Mouse (Mus musculus) forebrain, embryonic 10.5 days (tissue): Measurements from ENCODE around the gene Lcn11. TPM values are rescaled to one million over a fixed set of nuclear protein-coding genes. Genes with fewer than 3 reads are reported as not detected.
"Not testable (repeated sequence)": the region's sequence is repeated elsewhere in the genome, so short reads cannot be mapped to it uniquely, and the experiment has no call there.

Experiments
- DNase-seq: peaks from one replicate; pipeline ENCODE4 v3.0.0-alpha.2; 2017; ENCODE audit warnings: low spot score; ENCODE audit errors: extremely low spot score
- H3K27ac ChIP-seq: fragments of 300-500 bp; sonication (generic); 2 replicates; pipeline ENCODE4 v1.5.1; 2016; ENCODE audit warnings: mild to moderate bottlenecking
- H3K27me3 ChIP-seq: fragments of 300-500 bp; sonication (generic); 2 replicates; pipeline ENCODE4 v1.6.1; 2016; ENCODE audit warnings: mild to moderate bottlenecking; ENCODE audit not compliant: poor library complexity, severe bottlenecking
- H3K36me3 ChIP-seq: fragments of 300-500 bp; sonication (generic); replicated peaks from 2 replicates; pipeline ENCODE4 v1.6.1; 2016; ENCODE audit warnings: mild to moderate bottlenecking, moderate library complexity
- H3K4me1 ChIP-seq: fragments of 300-500 bp; sonication (generic); 2 replicates; pipeline ENCODE4 v1.6.1; 2016
- H3K4me3 ChIP-seq: fragments of 300-500 bp; sonication (generic); 2 replicates; pipeline ENCODE4 v1.5.1; 2016; ENCODE audit warnings: mild to moderate bottlenecking, moderate library complexity
- H3K9me3 ChIP-seq: fragments of 300-500 bp; sonication (generic); 2 replicates; pipeline ENCODE4 v1.6.1; 2016; ENCODE audit warnings: mild to moderate bottlenecking, moderate library complexity
- WGBS: fragments of 180-500 bp; shearing (Covaris S2); methylation state at CpG from one replicate; pipeline ENCODE4 v1.1.7; 2016; 5-methylcytosine and 5-hydroxymethylcytosine counted together
- polyA plus RNA-seq: library from polyadenylated mRNA; unstranded; fragments of >200 nt; fragmentation: Nextera tagmentation; extraction: Ambion mirVana; gene quantifications from 2 replicates; pipeline ENCODE4 v1.2.1, GENCODE M21; 2016

The Lcn11 gene
- not detected in 2 replicates for polyA plus RNA-seq

DNA sequence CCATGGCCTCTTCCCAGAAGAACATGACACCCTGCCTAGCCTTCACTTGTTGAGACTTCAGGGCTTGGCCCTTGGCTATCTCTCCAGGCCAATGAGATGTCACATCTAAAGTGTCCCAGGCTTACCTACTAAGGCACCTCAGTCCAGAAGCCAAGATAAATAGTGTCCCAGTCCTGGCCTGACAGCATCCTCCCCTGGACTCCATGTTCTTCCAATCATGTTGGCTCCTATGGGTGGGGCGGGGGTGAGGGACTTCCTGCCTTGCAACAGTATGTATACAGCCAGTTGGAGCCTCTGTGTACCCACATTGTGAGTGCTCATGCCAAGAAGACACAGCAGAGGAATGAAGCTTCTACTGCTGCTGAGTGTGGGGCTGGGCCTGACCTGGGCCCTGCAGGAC, at the start of gene Lcn11:
Gene Lcn11 (plus strand): TSS at position 301 of the 400 bp plus-strand sequence.
- Histone ChIP-seq H3K36me3 (no peaks in the 10 kb centered on the region), H3K4me1 (no peaks in the 10 kb centered on the region), H3K27me3 (no peaks in the 10 kb centered on the region), H3K9me3 (no peaks in the 10 kb centered on the region), H3K4me3 (no peak within 1 kb of the TSS), H3K27ac (no peak within 1 kb of the TSS)
- 93% methylated on average over 1 of the region's 1 CpGs for WGBS
- no peak for DNase-seq

DNA sequence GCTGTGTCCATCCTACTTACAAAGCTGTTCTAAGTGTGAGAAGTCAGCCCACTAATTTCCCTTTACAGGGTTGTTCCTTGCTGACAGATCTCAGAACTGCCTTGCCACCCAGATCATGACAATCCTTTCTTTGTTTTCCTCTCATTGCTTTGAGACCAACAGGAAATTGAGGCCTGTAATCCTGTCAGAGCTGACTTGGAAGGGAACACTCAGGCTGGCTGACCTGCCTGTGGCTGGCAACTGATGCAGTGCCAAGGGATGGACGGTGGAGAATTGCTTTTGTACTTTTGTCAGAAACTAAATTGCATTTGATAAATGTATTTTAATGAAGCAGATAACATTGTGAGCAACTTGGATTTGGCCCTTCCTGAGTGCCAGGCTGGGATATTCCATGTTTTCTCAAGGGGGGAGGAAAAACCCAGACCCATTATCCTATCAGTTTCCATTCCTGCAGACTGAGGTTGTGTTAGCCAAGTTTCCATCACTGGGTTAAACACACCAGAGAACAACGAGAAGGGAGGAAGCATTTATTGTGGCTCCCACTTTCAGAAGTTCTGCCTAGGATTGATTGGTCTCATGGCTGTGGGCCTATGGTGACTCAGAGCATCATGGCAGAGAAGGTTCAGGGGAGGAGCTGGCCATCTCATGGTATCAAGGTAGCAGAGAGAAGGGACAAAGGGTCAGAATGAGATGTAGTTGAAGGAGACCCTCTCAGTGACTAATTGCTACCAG, 43.5 kb upstream of the Lcn11 start:
- Histone ChIP-seq H3K9me3 (no peaks in the 10 kb centered on the region; the same call in 1 of the 2 replicates), H3K36me3 (no peaks in the 10 kb centered on the region), H3K27ac (no peak overlapping the region), H3K4me1 (no peaks in the 10 kb centered on the region), H3K27me3 (no peaks in the 10 kb centered on the region), H3K4me3 (no peak overlapping the region)
- DNase-seq: no peak
- 67% methylated on average over 2 of the region's 2 CpGs for WGBS

DNA sequence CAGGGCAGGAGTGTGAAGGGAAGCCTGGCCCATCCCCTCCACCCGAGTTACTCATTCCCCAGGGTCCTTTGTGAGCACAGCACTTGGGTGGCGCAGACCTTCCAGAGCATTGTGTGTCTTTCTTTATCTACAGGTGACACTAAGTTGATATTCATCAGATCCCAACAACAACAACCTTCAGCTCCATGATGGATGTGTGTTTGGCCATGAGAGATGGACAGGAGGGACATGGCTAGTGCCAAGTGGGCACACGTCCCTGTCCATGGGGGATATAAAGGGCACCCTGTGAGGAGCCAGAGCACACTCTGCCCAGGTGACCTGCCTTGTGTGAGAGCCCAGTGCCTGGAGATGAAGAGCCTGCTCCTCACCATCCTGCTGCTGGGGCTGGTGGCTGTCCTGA, 40.1 kb upstream of the Lcn11 start, which contains the start of gene Obp2b:
Gene Obp2b (plus strand): TSS at position 301 of the 400 bp plus-strand sequence.
- not testable (repeated sequence) for DNase-seq, H3K9me3 ChIP-seq, H3K27me3 ChIP-seq, H3K4me3 ChIP-seq, H3K27ac ChIP-seq, H3K36me3 ChIP-seq, H3K4me1 ChIP-seq
- 91% methylated on average over 3 of the region's 3 CpGs for WGBS

DNA sequence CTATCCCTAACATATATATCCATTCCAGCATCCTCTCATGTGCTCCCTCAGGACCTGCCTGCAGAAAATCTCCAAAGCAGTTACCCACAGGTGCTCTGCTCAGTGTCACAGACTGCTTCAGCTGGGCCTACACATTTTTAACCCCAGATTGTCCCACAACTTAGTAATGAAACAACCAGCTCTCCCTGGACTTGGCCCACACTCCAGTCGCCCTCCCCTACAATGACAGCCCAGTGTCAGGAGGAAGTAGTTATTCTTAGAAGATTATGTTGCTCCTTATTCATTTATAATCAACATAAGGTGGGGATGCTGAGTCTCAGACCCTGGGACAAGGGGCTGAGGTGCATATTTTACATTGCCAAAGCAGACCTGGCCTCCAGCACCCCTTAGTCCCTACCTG, 35.1 kb upstream of the Lcn11 start:
- Histone ChIP-seq H3K4me1 (no peaks in the 10 kb centered on the region), H3K4me3 (no peak overlapping the region), H3K27ac (no peak overlapping the region), H3K36me3 (no peaks in the 10 kb centered on the region), H3K9me3 (no peaks in the 10 kb centered on the region), H3K27me3 (no peaks in the 10 kb centered on the region)
- 81% methylated on average over 1 of the region's 1 CpGs for WGBS
- DNase-seq: no peak

DNA sequence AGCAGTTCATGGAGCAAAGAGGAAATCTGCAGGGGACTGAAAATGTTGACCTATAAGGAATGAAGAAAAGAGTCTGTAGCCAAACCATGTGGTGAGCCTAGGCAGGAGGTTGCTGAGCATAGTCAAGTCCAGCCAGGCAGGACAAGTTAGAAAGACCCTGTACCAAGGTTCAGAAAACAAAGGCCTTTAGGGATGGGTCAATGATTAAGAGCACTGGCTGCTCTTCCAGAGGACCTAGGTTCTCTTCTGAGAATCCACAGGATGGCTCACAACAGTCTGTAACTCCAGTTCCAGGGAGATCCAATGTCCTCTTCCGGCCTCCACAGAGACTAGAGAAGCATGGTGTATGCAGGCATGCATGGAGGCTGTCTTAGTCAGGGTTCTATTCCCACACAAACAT, 22.6 kb upstream of the Lcn11 start:
- H3K4me3 ChIP-seq: no peak overlapping the region
- H3K9me3 ChIP-seq: peaks cover 6% of the 10 kb centered on the region; the same call in 1 of the 2 replicates
- WGBS: 90% methylated on average over 1 of the region's 1 CpGs
- H3K36me3 ChIP-seq: no peaks in the 10 kb centered on the region
- H3K4me1 ChIP-seq: no peaks in the 10 kb centered on the region
- DNase-seq: no peak
- H3K27me3 ChIP-seq: no peaks in the 10 kb centered on the region
- H3K27ac ChIP-seq: no peak overlapping the region

DNA sequence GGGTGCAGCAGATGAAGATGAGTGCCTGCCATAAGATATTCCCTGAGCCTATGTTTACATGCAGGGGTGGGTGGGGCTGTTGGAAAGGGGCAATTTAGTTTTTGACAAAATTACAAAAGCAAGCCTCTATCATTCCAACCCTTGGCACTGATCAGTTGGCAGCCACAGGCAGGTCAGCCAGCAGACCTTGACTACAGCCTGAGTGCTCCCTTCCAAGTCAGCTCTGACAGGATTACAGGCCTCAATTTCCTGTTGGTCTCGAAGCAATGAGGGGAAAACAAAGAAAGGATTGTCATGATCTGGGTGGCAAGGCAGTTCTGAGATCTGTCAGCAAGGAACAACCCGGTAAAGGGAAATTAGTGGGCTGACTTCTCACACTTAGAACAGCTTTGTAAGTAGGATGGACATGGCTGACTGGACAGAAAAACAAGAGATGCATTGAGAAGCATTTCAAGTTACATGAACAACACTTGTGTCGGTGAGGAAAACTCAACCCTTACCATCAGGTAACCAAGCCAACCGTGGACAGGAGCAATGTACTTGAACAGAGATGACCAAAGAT, 18.7 kb upstream of the Lcn11 start:
- H3K36me3 ChIP-seq: no peaks in the 10 kb centered on the region
- 43% methylated on average over 4 of the region's 4 CpGs for whole genome bisulfite sequencing
- H3K27me3 ChIP-seq: no peaks in the 10 kb centered on the region
- no peak overlapping the region for H3K27ac ChIP-seq
- no peak for DNase-seq
- H3K4me3 ChIP-seq: no peak overlapping the region
- H3K4me1 ChIP-seq: no peaks in the 10 kb centered on the region
- H3K9me3 ChIP-seq: peaks cover 6% of the 10 kb centered on the region; the same call in 1 of the 2 replicates

DNA sequence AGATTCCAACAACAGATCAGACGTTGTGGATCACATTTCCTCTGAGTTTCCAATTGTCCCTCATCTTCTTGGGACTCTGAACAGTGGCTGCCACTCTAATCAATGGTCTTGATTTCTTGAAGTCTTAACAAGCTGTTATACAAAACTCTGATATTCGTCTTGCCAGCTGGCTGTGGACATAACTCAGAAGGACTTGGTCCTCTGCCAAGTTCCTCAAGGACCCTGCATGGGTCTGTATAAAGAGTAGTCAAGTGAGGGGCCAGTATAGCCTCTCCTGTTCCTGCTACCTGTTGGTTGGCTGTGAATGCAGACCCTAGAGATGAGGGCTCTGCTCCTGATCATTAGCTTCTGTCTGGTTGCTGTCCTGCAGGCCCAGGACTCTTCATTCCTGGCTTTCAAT, 11.5 kb upstream of the Lcn11 start, which contains the start of gene Lcn3:
Gene Lcn3 (plus strand): TSS at position 301 of the 400 bp plus-strand sequence.
- H3K4me1 ChIP-seq: no peaks in the 10 kb centered on the region
- 56% methylated on average over 2 of the region's 2 CpGs for WGBS
- no peaks in the 10 kb centered on the region for H3K27me3 ChIP-seq
- no peaks in the 10 kb centered on the region for H3K36me3 ChIP-seq
- no peak within 1 kb of the TSS for H3K4me3 ChIP-seq
- H3K27ac ChIP-seq: no peak within 1 kb of the TSS
- H3K9me3 ChIP-seq: no peaks in the 10 kb centered on the region
- DNase-seq: no peak

DNA sequence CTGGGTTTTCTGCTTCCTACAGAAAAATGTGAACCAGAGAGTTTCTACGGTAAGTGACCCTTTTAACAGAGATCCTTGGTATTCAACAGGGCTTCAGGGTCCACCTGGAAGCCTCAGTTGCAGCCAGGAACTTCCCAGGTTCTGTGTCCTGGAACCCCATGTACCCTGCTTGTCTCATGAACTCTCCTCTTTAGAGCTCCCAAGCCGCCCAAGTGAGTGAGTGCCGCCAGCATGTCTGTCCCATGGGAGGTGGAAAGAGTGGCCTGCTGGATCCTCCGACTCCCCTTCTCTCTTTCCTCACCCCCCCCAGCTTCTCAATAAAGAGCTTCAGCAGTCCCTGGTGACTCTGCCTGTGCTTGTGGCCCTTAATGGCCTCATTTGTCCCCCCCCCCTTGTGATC, 9.1 kb upstream of the Lcn11 start:
- no peak for DNase-seq
- no peak overlapping the region for H3K27ac ChIP-seq
- H3K36me3 ChIP-seq: no peaks in the 10 kb centered on the region
- H3K9me3 ChIP-seq: no peaks in the 10 kb centered on the region
- H3K27me3 ChIP-seq: no peaks in the 10 kb centered on the region
- 85% methylated on average over 4 of the region's 4 CpGs for WGBS
- H3K4me3 ChIP-seq: no peak overlapping the region
- no peaks in the 10 kb centered on the region for H3K4me1 ChIP-seq

DNA sequence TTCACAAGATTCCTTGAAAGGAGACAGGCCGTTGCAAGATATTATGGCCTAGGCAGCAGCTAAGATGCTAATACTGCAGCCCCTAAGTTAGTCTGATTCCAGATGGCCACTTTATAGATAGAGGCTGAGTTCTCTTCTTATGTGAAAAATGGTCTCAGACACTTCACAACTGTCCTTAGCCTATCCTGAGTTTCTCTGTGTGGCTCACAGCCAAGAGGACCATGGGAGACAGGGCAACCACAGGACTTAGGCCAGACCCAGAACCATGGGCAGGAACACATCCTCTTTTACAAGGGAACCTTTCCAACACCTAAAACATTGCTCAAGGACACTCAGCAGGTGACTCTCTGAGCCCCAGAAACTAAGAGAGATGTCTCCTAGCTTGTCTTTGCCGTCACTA, 3.3 kb upstream of the Lcn11 start:
- Histone ChIP-seq H3K27me3 (no peaks in the 10 kb centered on the region), H3K4me1 (no peaks in the 10 kb centered on the region), H3K36me3 (no peaks in the 10 kb centered on the region), H3K9me3 (no peaks in the 10 kb centered on the region), H3K27ac (no peak overlapping the region), H3K4me3 (no peak overlapping the region)
- no peak for DNase-seq
- 89% methylated on average over 2 of the region's 2 CpGs for WGBS

DNA sequence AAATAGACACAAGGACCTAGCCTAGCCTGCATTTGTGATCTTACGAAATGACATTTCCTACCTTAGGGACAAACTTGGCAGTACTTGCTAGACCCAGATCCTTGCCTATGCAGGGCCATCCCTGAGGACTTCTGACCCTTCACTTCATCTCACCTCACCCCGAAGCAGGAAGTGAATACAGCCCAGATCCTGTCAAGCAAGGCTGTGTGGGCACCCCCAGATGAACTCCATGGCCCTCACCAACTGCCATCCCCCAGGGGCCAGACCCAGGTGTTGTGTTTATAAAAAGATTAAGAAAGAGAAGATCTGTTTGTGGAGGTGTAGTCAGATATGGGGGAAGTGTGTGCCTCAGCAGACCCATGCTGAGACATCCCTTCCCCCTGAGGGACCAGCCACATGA, 2.2 kb upstream of the Lcn11 start:
- Histone ChIP-seq H3K36me3 (no peaks in the 10 kb centered on the region), H3K27ac (no peak overlapping the region), H3K27me3 (no peaks in the 10 kb centered on the region), H3K4me1 (no peaks in the 10 kb centered on the region), H3K9me3 (no peaks in the 10 kb centered on the region), H3K4me3 (no peak overlapping the region)
- 84% methylated on average over 2 of the region's 2 CpGs for WGBS
- no peak for DNase-seq

DNA sequence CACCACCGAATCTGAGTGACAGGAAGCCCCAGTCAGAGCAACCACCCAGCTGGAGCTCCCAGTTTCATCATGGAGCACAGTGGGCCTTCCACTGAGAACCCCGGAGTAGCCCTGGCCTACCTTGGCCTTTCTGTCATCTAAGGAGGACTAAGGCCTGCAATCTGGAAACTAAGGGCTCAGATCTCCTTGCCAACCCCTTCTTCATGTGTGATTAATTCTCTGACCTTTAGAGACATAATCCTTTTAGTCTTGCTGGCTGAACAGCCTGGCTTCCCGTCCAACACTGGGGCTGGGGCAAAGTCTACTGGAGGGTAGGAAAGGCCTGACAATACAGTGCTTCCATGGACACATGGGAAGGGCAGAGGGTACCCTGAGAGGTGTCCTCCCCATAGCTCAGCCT, 826 bp upstream of the Lcn11 start:
- Histone ChIP-seq H3K4me1 (no peaks in the 10 kb centered on the region), H3K27ac (no peak overlapping the region)
- 58% methylated on average over 3 of the region's 3 CpGs for WGBS

DNA sequence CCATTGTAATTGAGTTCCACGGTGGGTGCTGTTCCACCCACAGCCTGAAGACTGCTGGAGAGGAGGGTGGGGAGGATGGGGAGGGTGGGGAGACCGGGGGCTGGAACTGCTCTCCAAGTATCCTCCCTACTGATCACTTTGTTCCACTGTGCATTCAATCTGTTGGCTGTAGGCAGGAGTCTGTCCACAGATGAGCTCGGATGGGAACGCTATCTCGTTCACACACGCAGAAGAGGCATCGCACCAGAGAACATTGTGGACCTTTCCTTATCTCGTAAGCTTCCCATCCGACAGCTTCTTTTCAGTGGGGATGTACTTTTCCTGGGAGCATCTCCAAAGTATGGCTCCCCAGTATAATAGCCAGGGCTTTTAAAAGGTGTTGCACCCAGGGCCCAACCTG, 2.3 kb downstream of the Lcn11 start:
- WGBS: 93% methylated on average over 9 of the region's 9 CpGs
- no peaks in the 10 kb centered on the region for H3K36me3 ChIP-seq
- no peaks in the 10 kb centered on the region for H3K9me3 ChIP-seq
- no peak overlapping the region for H3K27ac ChIP-seq
- no peak overlapping the region for H3K4me3 ChIP-seq
- H3K27me3 ChIP-seq: no peaks in the 10 kb centered on the region
- DNase-seq: no peak
- no peaks in the 10 kb centered on the region for H3K4me1 ChIP-seq

More for the DNA sequence above, 826 bp upstream of the Lcn11 start:
- H3K36me3 ChIP-seq: no peaks in the 10 kb centered on the region
- no peak overlapping the region for H3K4me3 ChIP-seq
- H3K9me3 ChIP-seq: no peaks in the 10 kb centered on the region
- no peak for DNase-seq
- H3K27me3 ChIP-seq: no peaks in the 10 kb centered on the region

DNA sequence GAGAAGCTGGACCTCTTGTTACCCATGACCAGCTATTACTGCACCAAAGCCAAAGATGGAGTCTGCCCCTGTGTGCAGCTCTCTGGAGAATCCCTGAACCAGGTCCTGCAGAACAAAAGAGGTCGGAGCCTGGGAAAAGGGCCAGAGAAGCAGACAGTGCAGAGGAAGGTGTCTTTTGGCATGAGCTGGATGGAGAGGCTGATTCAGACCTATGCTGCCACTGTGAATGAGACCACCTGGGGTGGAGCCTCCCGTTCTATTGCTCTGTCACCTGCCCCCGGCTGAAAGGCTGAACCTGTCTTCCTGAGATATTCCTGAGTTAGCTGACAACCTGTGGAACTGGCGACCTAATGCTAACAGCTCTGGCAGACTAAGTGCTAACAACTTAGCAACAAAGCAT, 4.1 kb downstream of the Lcn11 start:
- WGBS: 76% methylated on average over 4 of the region's 4 CpGs
- no peaks in the 10 kb centered on the region for H3K9me3 ChIP-seq
- no peaks in the 10 kb centered on the region for H3K27me3 ChIP-seq
- no peak overlapping the region for H3K27ac ChIP-seq
- H3K36me3 ChIP-seq: no peaks in the 10 kb centered on the region
- H3K4me3 ChIP-seq: no peak overlapping the region
- peaks cover 2% of the 10 kb centered on the region; the same call in 1 of the 2 replicates for H3K4me1 ChIP-seq
- DNase-seq: no peak
